Mouse (Mus musculus): ENCODE data around the gene Coa4. TPM values are rescaled to one million over a fixed set of nuclear protein-coding genes. Genes with fewer than 3 reads are reported as not detected.

Gene Coa4
- polyA plus RNA-seq, 1 experiment from 2014 or later, result 12.4 TPM

DNA sequence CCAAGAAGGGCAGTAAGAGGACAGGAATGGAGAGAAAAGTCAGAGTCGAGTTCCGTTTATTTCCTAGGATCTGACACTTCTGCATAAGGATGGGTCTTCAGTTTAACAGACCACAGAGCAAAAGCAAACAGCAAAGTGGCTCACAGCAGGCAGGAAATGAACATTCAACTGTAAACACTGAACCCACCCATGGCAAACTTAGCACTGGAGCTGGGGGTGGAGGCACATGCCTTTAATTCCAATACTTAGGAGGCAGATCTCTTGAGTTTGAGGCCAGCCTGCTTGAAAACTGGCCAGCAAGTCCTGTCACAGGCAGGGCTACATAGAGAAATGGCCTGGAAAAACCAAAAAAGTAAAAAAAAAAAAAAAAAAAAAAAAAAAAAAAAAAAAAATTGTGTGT lies 3.4 kb upstream of the Coa4 start:
- Histone ChIP-seq H3K4me3 (ENCODE audit: low read depth, low read length) (no peak overlapping the region), H3K9ac (replicated peaks) (no peak overlapping the region), H3K36me3 (replicated peaks; ENCODE audit: insufficient read depth, low read length) (no peaks in the 10 kb centered on the region), H3K9me3 (ENCODE audit: low read length) (no peaks in the 10 kb centered on the region), H3K27ac (ENCODE audit: low read depth) (peak overlapping the region; percentile 4; the same call in 1 of the 2 replicates), H3K27me3 (ENCODE audit: insufficient read depth, low read length) (no peaks in the 10 kb centered on the region), H3K4me1 (ENCODE audit: insufficient read depth) (peaks cover 14% of the 10 kb centered on the region), H3K4me2 (ENCODE audit: low read depth, low read length) (0 out of 2 replicates have a peak overlapping the region, but pooled peaks have one; percentile 2)
- TF ChIP-seq CTCF (IDR thresholded peaks at IDR 0.05; ENCODE audit: low read depth) (no peak), EP300 (IDR thresholded peaks at IDR 0.05; ENCODE audit: low read depth) (no peak)
- ATAC-seq, result no peak
- WGBS (ENCODE audit: insufficient replicate concordance), result 41% methylated on average over 2 of the region's 2 CpGs
- no peak for DNase-seq

DNA sequence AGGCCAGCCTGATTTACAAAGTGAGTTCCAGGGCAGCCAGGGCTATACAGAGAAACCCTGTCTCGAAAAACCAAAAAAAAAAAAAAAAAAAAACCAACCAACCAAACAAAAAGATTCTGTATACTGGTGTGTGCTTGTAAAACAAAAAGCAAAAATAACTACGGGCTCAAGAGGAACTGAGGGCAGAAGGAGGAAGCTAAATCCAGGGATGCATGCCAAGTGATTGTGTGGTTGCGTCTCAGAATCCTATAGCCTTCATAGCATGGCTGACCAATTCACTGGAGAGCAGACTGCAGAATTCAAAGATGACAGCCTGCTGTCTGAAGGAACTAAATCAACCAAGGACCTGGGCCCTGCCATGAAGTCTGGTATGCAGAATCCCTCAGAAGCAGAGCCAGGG lies 2.7 kb upstream of the Coa4 start:
- TF ChIP-seq CTCF (IDR thresholded peaks at IDR 0.05; ENCODE audit: low read depth) (no peak), EP300 (IDR thresholded peaks at IDR 0.05; ENCODE audit: low read depth) (no peak)

DNA sequence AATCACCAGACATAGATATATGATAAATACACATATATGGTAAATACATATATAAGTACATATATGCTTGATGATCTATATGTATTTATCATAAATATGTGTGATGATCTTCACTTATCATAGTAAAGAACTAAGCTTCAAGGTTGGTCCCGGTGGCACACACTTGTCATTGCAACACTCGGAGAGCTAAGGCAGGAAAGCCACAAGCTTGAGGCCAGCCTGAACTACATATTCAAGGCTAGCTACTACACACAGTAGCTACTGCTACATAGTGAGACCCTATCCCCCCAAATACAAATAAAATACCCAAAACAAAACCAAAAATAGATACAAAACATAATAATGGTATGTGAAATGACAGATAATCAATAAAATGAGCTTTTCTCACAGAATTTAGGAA lies 1.0 kb upstream of the Coa4 start:
- no peak for ATAC-seq
- H3K4me3 ChIP-seq (ENCODE audit: low read depth, low read length), result no peak overlapping the region

More for the DNA sequence above, 2.7 kb upstream of the Coa4 start:
- H3K27me3 ChIP-seq (ENCODE audit: insufficient read depth, low read length), result no peaks in the 10 kb centered on the region
- no peaks in the 10 kb centered on the region for H3K9me3 ChIP-seq (ENCODE audit: low read length)
- no peak overlapping the region for H3K4me2 ChIP-seq (ENCODE audit: low read depth, low read length)
- no peak overlapping the region for H3K4me3 ChIP-seq (ENCODE audit: low read depth, low read length)
- no peak for ATAC-seq
- no peak overlapping the region for H3K9ac ChIP-seq (replicated peaks)
- H3K4me1 ChIP-seq (ENCODE audit: insufficient read depth), result peaks cover 14% of the 10 kb centered on the region
- no peak for DNase-seq
- 0 out of 2 replicates have a peak, but pooled peaks cover 2% of the 10 kb centered on the region for H3K36me3 ChIP-seq (replicated peaks; ENCODE audit: insufficient read depth, low read length)
- H3K27ac ChIP-seq (ENCODE audit: low read depth), result no peak overlapping the region
- WGBS (ENCODE audit: insufficient replicate concordance), result 57% methylated on average over 3 of the region's 3 CpGs

DNA sequence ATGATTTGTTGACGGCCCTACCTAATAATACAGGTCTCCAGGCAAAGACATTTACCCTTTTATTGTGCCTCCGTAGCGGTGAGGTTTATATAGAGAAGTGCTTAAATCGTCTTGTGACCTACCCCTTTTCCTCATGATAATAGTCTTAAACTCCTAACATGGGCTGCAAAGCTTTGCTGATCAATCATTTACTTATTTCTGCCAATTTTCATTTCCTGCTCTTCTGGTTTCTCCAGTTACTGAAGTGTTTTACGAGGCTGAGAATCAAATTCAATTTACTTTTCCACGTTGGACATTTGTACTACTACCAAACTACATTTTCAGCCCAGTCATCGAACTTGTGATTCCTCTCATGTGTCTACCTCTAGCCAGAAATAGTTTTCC lies 640 bp downstream of the Coa4 start:
- Histone ChIP-seq H3K9ac (replicated peaks) (peak overlapping the region; percentile 73), H3K9me3 (ENCODE audit: low read length) (no peaks in the 10 kb centered on the region), H3K4me3 (ENCODE audit: low read depth, low read length) (peak overlapping the region; percentile 74), H3K36me3 (replicated peaks; ENCODE audit: insufficient read depth, low read length) (peaks cover 9% of the 10 kb centered on the region), H3K4me2 (ENCODE audit: low read depth, low read length) (peak overlapping the region; percentile 77), H3K4me1 (ENCODE audit: insufficient read depth) (peaks cover 14% of the 10 kb centered on the region), H3K27me3 (ENCODE audit: insufficient read depth, low read length) (no peaks in the 10 kb centered on the region), H3K27ac (ENCODE audit: low read depth) (peak overlapping the region; percentile 86)
- ATAC-seq (no peak), DNase-seq (no peak)
- WGBS (ENCODE audit: insufficient replicate concordance), result 19% methylated on average over 7 of the region's 7 CpGs
- TF ChIP-seq CTCF (IDR thresholded peaks at IDR 0.05; ENCODE audit: low read depth) (no peak), EP300 (IDR thresholded peaks at IDR 0.05; ENCODE audit: low read depth) (no peak)

More for the DNA sequence above, 1.0 kb upstream of the Coa4 start:
- 63% methylated on average over 2 of the region's 2 CpGs for WGBS (ENCODE audit: insufficient replicate concordance)
- H3K27ac ChIP-seq (ENCODE audit: low read depth), result no peak overlapping the region
- no peaks in the 10 kb centered on the region for H3K27me3 ChIP-seq (ENCODE audit: insufficient read depth, low read length)
- no peak for TF ChIP-seq EP300 (IDR thresholded peaks at IDR 0.05; ENCODE audit: low read depth)
- TF ChIP-seq CTCF (IDR thresholded peaks at IDR 0.05; ENCODE audit: low read depth), result no peak
- H3K9ac ChIP-seq (replicated peaks), result no peak overlapping the region
- peaks cover 9% of the 10 kb centered on the region for H3K36me3 ChIP-seq (replicated peaks; ENCODE audit: insufficient read depth, low read length)
- DNase-seq, result no peak
- peak overlapping the region; percentile 77; the same call in 1 of the 2 replicates for H3K4me2 ChIP-seq (ENCODE audit: low read depth, low read length)
- peaks cover 14% of the 10 kb centered on the region for H3K4me1 ChIP-seq (ENCODE audit: insufficient read depth)
- no peaks in the 10 kb centered on the region for H3K9me3 ChIP-seq (ENCODE audit: low read length)

DNA sequence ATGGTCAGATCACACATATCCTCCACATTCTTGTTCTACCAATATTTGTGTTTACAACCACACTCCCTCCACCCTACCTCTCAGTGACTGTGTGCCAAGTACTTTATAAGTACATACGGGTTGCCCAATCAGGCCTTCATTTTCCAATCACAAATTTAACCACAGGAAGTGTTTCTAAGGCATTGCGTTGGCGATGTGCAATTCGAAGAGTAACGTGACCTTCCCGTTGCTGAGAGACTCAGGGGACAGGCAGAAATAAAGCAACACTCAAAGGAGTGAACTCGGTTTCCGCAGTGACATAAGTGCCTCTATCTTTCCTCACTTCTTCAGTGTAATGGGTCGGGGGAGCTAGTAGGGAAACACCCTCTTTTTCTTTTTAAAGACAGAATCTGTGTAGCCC lies 2.6 kb downstream of the Coa4 start:
- TF ChIP-seq CTCF (IDR thresholded peaks at IDR 0.05; ENCODE audit: low read depth), result no peak
- TF ChIP-seq EP300 (IDR thresholded peaks at IDR 0.05; ENCODE audit: low read depth), result peak; percentile 46; the same call in 1 of the 2 replicates
- no peak overlapping the region for H3K9ac ChIP-seq (replicated peaks)
- peak; percentile 38 for DNase-seq
- peaks cover 9% of the 10 kb centered on the region for H3K36me3 ChIP-seq (replicated peaks; ENCODE audit: insufficient read depth, low read length)
- no peaks in the 10 kb centered on the region for H3K9me3 ChIP-seq (ENCODE audit: low read length)
- no peaks in the 10 kb centered on the region for H3K27me3 ChIP-seq (ENCODE audit: insufficient read depth, low read length)
- ATAC-seq, result no peak
- H3K4me3 ChIP-seq (ENCODE audit: low read depth, low read length), result no peak overlapping the region
- H3K4me1 ChIP-seq (ENCODE audit: insufficient read depth), result peaks cover 9% of the 10 kb centered on the region
- peak overlapping the region; percentile 46 for H3K27ac ChIP-seq (ENCODE audit: low read depth)
- H3K4me2 ChIP-seq (ENCODE audit: low read depth, low read length), result no peak overlapping the region
- WGBS (ENCODE audit: insufficient replicate concordance), result 83% methylated on average over 9 of the region's 9 CpGs

DNA sequence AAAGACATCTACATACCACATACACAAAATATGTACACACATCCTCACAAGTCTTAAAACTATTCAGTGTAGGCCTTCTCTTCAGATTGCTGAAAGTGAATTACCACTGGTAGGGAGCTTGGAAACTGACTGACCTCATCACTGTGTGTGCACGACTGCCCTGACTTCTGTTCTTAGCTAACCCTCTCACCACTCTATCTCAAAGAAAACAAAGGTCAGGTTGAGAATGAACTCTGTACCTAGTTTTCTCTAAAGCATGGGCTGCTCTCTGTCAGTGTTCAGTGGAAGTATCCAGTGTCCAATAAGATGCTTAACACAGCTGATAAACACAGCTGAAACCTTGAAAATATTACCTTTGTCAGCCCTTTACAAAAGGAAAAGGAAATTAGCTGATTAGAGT lies 7.6 kb downstream of the Coa4 start:
- Histone ChIP-seq H3K36me3 (replicated peaks; ENCODE audit: insufficient read depth, low read length) (peaks cover 10% of the 10 kb centered on the region), H3K9me3 (ENCODE audit: low read length) (no peaks in the 10 kb centered on the region), H3K4me3 (ENCODE audit: low read depth, low read length) (no peak overlapping the region), H3K27ac (ENCODE audit: low read depth) (peak overlapping the region; percentile 60), H3K4me1 (ENCODE audit: insufficient read depth) (no peaks in the 10 kb centered on the region), H3K9ac (replicated peaks) (no peak overlapping the region), H3K4me2 (ENCODE audit: low read depth, low read length) (no peak overlapping the region), H3K27me3 (ENCODE audit: insufficient read depth, low read length) (no peaks in the 10 kb centered on the region)
- peak; percentile 90 for ATAC-seq
- WGBS (ENCODE audit: insufficient replicate concordance), result 46% methylated on average over 1 of the region's 1 CpGs
- no peak for DNase-seq
- TF ChIP-seq CTCF (IDR thresholded peaks at IDR 0.05; ENCODE audit: low read depth) (no peak), EP300 (IDR thresholded peaks at IDR 0.05; ENCODE audit: low read depth) (no peak)

DNA sequence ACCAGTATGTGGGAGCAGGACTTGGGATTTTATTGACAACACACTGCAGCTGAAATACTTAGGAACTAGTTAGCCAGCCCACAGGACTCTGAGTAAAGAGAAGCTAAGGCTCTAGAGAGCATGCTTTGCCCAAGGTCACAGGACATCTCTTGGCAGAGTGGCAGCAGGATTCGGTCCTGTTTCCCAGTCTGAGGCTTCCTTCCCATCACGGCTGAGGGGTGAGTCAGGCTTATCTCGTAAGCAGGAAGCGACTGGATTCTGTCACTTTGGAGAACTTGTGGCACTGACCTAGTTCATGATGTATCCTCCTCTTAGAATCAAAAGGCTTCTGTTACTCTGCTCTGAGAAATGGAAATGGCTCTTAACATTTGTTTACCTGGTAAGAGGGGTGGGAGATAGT lies 10.8 kb downstream of the Coa4 start:
- ATAC-seq (no peak), DNase-seq (no peak)
- 60% methylated on average over 4 of the region's 4 CpGs for WGBS (ENCODE audit: insufficient replicate concordance)
- Histone ChIP-seq H3K27ac (ENCODE audit: low read depth) (no peak overlapping the region; the same call in 1 of the 2 replicates), H3K4me3 (ENCODE audit: low read depth, low read length) (no peak overlapping the region), H3K36me3 (replicated peaks; ENCODE audit: insufficient read depth, low read length) (peaks cover 9% of the 10 kb centered on the region), H3K27me3 (ENCODE audit: insufficient read depth, low read length) (no peaks in the 10 kb centered on the region), H3K4me1 (ENCODE audit: insufficient read depth) (no peaks in the 10 kb centered on the region), H3K9me3 (ENCODE audit: low read length) (no peaks in the 10 kb centered on the region), H3K4me2 (ENCODE audit: low read depth, low read length) (no peak overlapping the region), H3K9ac (replicated peaks) (no peak overlapping the region)
- no peak for TF ChIP-seq CTCF (IDR thresholded peaks at IDR 0.05; ENCODE audit: low read depth)
- TF ChIP-seq EP300 (IDR thresholded peaks at IDR 0.05; ENCODE audit: low read depth), result no peak; the same call in 1 of the 2 replicates
